Mouse (Mus musculus) heart, adult 2 months (tissue): Measurements from ENCODE around the gene B4galt1. TPM values are rescaled to one million over a fixed set of nuclear protein-coding genes. Genes with fewer than 3 reads are reported as not detected.
A peak's percentile ranks its signal among the peaks of the same experiment; 100 is the strongest.

Experiments used
- DNase-seq, 2 experiments: peaks; one replicate each; pipeline ENCODE4 v3.0.0; 2021
- H3K27ac ChIP-seq: fragments of 200-600 bp; 2 replicates; pipeline ENCODE4 v1.8.1; 2022
- H3K27me3 ChIP-seq: fragments of 200-500 bp; 2 replicates; pipeline ENCODE4 v1.6.1; 2012; ENCODE audit warnings: mild to moderate bottlenecking, low read length, inconsistent platforms, mixed read lengths; ENCODE audit not compliant: control insufficient read depth, insufficient read depth
- H3K36me3 ChIP-seq: fragments of 200-500 bp; 2 replicates; pipeline ENCODE4 v1.6.1; 2012; ENCODE audit warnings: low read length, inconsistent platforms; ENCODE audit not compliant: control insufficient read depth, insufficient read depth
- H3K4me1 ChIP-seq: fragments of 200-500 bp; 2 replicates; pipeline ENCODE4 v1.6.1; 2011; ENCODE audit warnings: low read length; ENCODE audit not compliant: control insufficient read depth, insufficient read depth
- H3K4me3 ChIP-seq: fragments of 200-600 bp; 2 replicates; pipeline ENCODE4 v1.8.1; 2022
- H3K79me2 ChIP-seq: fragments of 200-500 bp; replicated peaks from 2 replicates; pipeline ENCODE4 v1.6.1; 2012; ENCODE audit warnings: mild to moderate bottlenecking, inconsistent platforms, low read length, moderate library complexity, mixed read lengths; ENCODE audit not compliant: control insufficient read depth, insufficient read depth
- H3K9ac ChIP-seq: fragments of 200-500 bp; 2 replicates; pipeline ENCODE4 v1.6.1; 2012; ENCODE audit warnings: low read depth, mild to moderate bottlenecking, control low read depth, inconsistent platforms, low read length, mixed read lengths
- CTCF ChIP-seq: fragments of 200-600 bp; IDR thresholded peaks from 2 replicates; pipeline ENCODE4 v1.8.1; 2022; ENCODE audit warnings: antibody characterized with exemption, mild to moderate bottlenecking, moderate library complexity
- EP300 ChIP-seq: fragments of 200-500 bp; IDR thresholded peaks from 2 replicates; pipeline ENCODE4 v1.6.1; 2011; ENCODE audit warnings: low read depth, low read length, control low read depth; ENCODE audit not compliant: insufficient read depth
- POLR2A ChIP-seq: fragments of 200-500 bp; IDR thresholded peaks from 2 replicates; pipeline ENCODE4 v1.6.1; 2011; ENCODE audit warnings: mild to moderate bottlenecking, low read depth, low read length, control low read depth; ENCODE audit not compliant: insufficient read depth
- WGBS: fragments of 180-500 bp; shearing (Covaris S2); methylation state at CpG from one replicate; pipeline ENCODE4 v1.1.7; 2018; 5-methylcytosine and 5-hydroxymethylcytosine counted together
- intact Hi-C: fragments of 180-260 bp; cut with DNase I; formaldehyde crosslinking; loops from one replicate; pipeline ENCODE4 v1.15.1; 2025
- polyA plus RNA-seq: library from polyadenylated mRNA; depleted of rRNA; stranded (reverse); fragments of >200 nt; gene quantifications from 2 replicates; pipeline ENCODE4 v1.2.3, GENCODE M21; 2012
- total RNA-seq, 2 experiments: library from RNA; stranded (reverse); gene quantifications; 2 replicates each; pipeline ENCODE4 v1.2.3; 2021

B4galt1 gene
- total and polyA plus RNA-seq, 3 experiments, result 42.6 to 69.7 (median 68.7) TPM

GRCm38 (mm10) chr4:40817936-40818335, 35.9 kb downstream of the B4galt1 start:
- 67% methylated on average over 12 of the region's 12 CpGs for whole genome bisulfite sequencing
- DNase-seq, result no peak
- Histone ChIP-seq H3K27ac (peak overlapping the region; percentile 57), H3K79me2 (no peaks in the 10 kb centered on the region), H3K27me3 (no peaks in the 10 kb centered on the region), H3K4me1 (peaks cover 21% of the 10 kb centered on the region), H3K36me3 (peaks cover 32% of the 10 kb centered on the region), H3K4me3 (no peak overlapping the region), H3K9ac (no peak overlapping the region)
- no peak for TF ChIP-seq EP300
- no peak for TF ChIP-seq POLR2A
- TF ChIP-seq CTCF, result no peak
- intact Hi-C loops, result loop anchor here (2.0 kb wide), 2 partner anchors 15 to 35 kb away; no protein-coding TSS in a partner anchor

DNA sequence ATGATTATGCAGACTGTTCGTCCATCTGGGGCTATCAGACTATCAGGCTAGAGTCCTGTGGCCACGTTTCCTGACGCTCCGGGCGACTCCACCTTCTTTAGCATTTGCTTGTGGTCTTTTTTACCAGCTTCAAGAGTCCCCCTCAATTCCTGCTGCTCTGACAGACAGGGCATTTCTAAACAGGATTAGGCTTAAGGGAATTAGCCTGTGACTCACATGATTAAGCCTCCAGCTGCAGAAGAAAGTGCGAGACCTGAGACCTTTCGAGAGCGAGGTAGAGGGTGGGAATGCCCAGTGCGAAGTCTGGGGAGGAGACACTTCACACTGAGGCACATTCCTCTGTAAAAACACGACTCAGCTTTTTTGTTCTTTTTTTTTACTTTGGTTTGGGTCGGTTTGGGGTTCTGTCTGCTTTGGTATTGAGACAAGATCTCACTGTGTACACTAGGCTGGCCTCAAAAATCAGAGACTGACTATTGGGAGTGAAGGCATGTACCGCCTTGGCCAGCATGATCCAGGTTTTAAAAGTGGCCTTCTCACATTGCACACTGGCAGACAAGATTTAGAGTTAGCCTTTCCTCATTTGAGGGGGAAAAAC, 37.9 kb downstream of the B4galt1 start:
- intact Hi-C loops, result loop anchor here (2.0 kb wide), 1 partner anchor 13 kb away; no protein-coding TSS in a partner anchor
- H3K4me1 ChIP-seq, result peaks cover 19% of the 10 kb centered on the region
- no peak for DNase-seq
- no peaks in the 10 kb centered on the region for H3K27me3 ChIP-seq
- H3K27ac ChIP-seq, result no peak overlapping the region
- no peaks in the 10 kb centered on the region for H3K79me2 ChIP-seq
- 60% methylated on average over 12 of the region's 12 CpGs for WGBS
- H3K9ac ChIP-seq, result no peak overlapping the region
- H3K36me3 ChIP-seq, result peaks cover 30% of the 10 kb centered on the region
- no peak overlapping the region for H3K4me3 ChIP-seq
- TF ChIP-seq EP300 (no peak), CTCF (no peak)

GRCm38 (mm10) chr4:40815120-40815519, 38.7 kb downstream of the B4galt1 start:
- WGBS, result 62% methylated on average over 3 of the region's 3 CpGs
- intact Hi-C loops, result no loop called here
- no peaks in the 10 kb centered on the region for H3K27me3 ChIP-seq
- H3K4me3 ChIP-seq, result no peak overlapping the region
- no peak for DNase-seq
- H3K27ac ChIP-seq, result no peak overlapping the region
- peaks cover 19% of the 10 kb centered on the region for H3K4me1 ChIP-seq
- no peaks in the 10 kb centered on the region for H3K79me2 ChIP-seq
- TF ChIP-seq POLR2A, result no peak
- no peak for TF ChIP-seq EP300
- no peak for TF ChIP-seq CTCF
- peaks cover 34% of the 10 kb centered on the region for H3K36me3 ChIP-seq
- no peak overlapping the region for H3K9ac ChIP-seq

DNA sequence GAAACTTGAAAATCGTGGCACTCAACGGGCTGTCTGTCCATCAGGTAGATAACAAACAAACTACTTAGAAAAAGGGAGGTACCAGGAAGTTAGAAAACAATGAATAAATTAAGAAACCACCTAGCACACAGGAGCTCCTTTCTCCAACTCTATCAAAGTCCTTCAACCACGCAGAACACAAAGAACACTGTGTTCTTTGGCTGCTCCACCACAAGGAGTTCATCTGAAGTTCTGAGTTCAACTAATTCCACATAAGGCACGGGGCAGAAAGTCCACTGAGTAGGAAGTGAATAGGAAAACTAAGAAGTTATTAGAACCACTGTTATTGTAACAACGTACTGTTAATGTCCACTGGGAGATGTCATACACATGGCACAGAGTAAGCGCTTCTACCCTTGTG, 39.4 kb downstream of the B4galt1 start:
- no peaks in the 10 kb centered on the region for H3K79me2 ChIP-seq
- WGBS, result 53% methylated on average over 6 of the region's 6 CpGs
- H3K9ac ChIP-seq, result no peak overlapping the region
- TF ChIP-seq CTCF (no peak), POLR2A (no peak), EP300 (no peak)
- no peak overlapping the region for H3K27ac ChIP-seq
- no peak for DNase-seq
- peaks cover 34% of the 10 kb centered on the region for H3K36me3 ChIP-seq
- H3K27me3 ChIP-seq, result no peaks in the 10 kb centered on the region
- intact Hi-C loops, result no loop called here
- H3K4me1 ChIP-seq, result peaks cover 19% of the 10 kb centered on the region
- no peak overlapping the region for H3K4me3 ChIP-seq

- TF ChIP-seq POLR2A (no peak), EP300 (no peak), CTCF (no peak)
- Histone ChIP-seq H3K27me3 (no peaks in the 10 kb centered on the region), H3K4me3 (no peak overlapping the region), H3K9ac (no peak overlapping the region), H3K36me3 (peaks cover 34% of the 10 kb centered on the region), H3K79me2 (no peaks in the 10 kb centered on the region), H3K4me1 (peaks cover 14% of the 10 kb centered on the region), H3K27ac (no peak overlapping the region)
- intact Hi-C loops, result no loop called here
- no peak for DNase-seq
- 100% methylated on average over 1 of the region's 1 CpGs for WGBS
Observed at GRCm38 (mm10) chr4:40812891-40813290, 40.9 kb downstream of the B4galt1 start.

DNA sequence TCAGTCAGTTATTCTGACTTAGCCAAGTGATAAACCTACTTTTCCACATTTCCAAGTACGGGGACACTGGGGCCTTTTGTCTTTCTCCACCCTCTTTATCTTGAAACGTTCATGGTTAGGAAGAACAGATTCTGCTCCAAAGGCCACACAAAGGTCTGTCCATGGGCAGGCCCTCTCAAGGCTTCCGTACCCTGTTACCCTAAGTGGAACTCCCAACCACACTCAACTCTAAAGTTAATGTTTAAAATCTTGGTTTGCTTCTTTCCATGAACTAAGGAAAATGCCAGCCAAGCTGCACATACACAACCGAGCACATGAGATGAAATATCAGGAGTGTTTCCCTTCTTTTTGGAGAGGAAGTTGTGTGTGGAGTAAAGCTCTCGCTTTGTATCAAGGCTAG, 43.3 kb downstream of the B4galt1 start:
- peaks cover 6% of the 10 kb centered on the region for H3K4me1 ChIP-seq
- H3K36me3 ChIP-seq, result peaks cover 35% of the 10 kb centered on the region
- H3K27me3 ChIP-seq, result no peaks in the 10 kb centered on the region
- H3K79me2 ChIP-seq, result no peaks in the 10 kb centered on the region
- DNase-seq, result no peak
- TF ChIP-seq EP300 (no peak), POLR2A (no peak), CTCF (no peak)
- 69% methylated on average over 5 of the region's 5 CpGs for WGBS
- no peak overlapping the region for H3K9ac ChIP-seq
- intact Hi-C loops, result no loop called here
- no peak overlapping the region for H3K27ac ChIP-seq
- H3K4me3 ChIP-seq, result no peak overlapping the region
